Mouse (Mus musculus): Measurements from ENCODE around the gene Fam192a. TPM values are rescaled to one million over a fixed set of nuclear protein-coding genes. Genes with fewer than 3 reads are reported as not detected.
A peak's percentile ranks its signal among the peaks of the same experiment; 100 is the strongest.

Fam192a gene
- total RNA-seq (2021), result 10 to 100 TPM; 33.9 to 38.6 TPM
- long read RNA-seq, experiment 1, transcript Fam192a-201 (8 exons, 2,873 nt), result major isoform, 54 of 74 reads
- long read RNA-seq, experiment 1, partial matches to known transcripts, result 1 of 74 reads
- long read RNA-seq, experiment 1, other reads (novel, unspliced or antisense), result 19 of 74 reads
- long read RNA-seq, experiment 2, transcript Fam192a-201 (8 exons, 2,873 nt), result major isoform, 35 of 67 reads
- long read RNA-seq, experiment 2, partial matches to known transcripts, result 4 of 67 reads
- long read RNA-seq, experiment 2, other reads (novel, unspliced or antisense), result 28 of 67 reads

GRCm38 (mm10) chr8:94601607-94602385 lies at the start of gene Fam192a, which contains the start of gene Rspry1:
Gene Fam192a (minus strand): TSS chr8:94601997.
Gene Rspry1 (plus strand): TSS chr8:94601937.
- peak; percentile 100 for DNase-seq (ENCODE audit: low spot score in 2 of 2)
- intact Hi-C loops (cut with DNase I), result loop anchor here (2.0 kb wide), 1 partner anchor 101 kb away; no protein-coding TSS in a partner anchor

- intact Hi-C loops (cut with DNase I), result no loop called here
- DNase-seq (ENCODE audit: low spot score in 2 of 2), result no peak
Observed at GRCm38 (mm10) chr8:94649496-94649895, 47.7 kb upstream of the Fam192a start.

GRCm38 (mm10) chr8:94646165-94646564 lies 44.4 kb upstream of the Fam192a start:
- DNase-seq (ENCODE audit: low spot score in 2 of 2), result peak in 1 of 2 experiments; percentile 23
- intact Hi-C loops (cut with DNase I), result no loop called here

- intact Hi-C loops (cut with DNase I), result no loop called here
- DNase-seq (ENCODE audit: low spot score in 2 of 2), result no peak
Observed at GRCm38 (mm10) chr8:94645202-94645601, 43.4 kb upstream of the Fam192a start.

- DNase-seq (ENCODE audit: low spot score in 2 of 2), result no peak
- intact Hi-C loops (cut with DNase I), result no loop called here
Observed at GRCm38 (mm10) chr8:94641938-94642337, 40.1 kb upstream of the Fam192a start.

GRCm38 (mm10) chr8:94641183-94641582 lies 39.4 kb upstream of the Fam192a start:
- intact Hi-C loops (cut with DNase I), result no loop called here
- DNase-seq (ENCODE audit: low spot score in 2 of 2), result no peak

GRCm38 (mm10) chr8:94634211-94634610 lies 32.4 kb upstream of the Fam192a start:
- DNase-seq (ENCODE audit: low spot score in 2 of 2), result no peak
- intact Hi-C loops (cut with DNase I), result no loop called here

- no peak for DNase-seq (ENCODE audit: low spot score in 2 of 2)
- intact Hi-C loops (cut with DNase I), result no loop called here
Observed at GRCm38 (mm10) chr8:94633564-94634194, 31.9 kb upstream of the Fam192a start.

- intact Hi-C loops (cut with DNase I), result no loop called here
- no peak for DNase-seq (ENCODE audit: low spot score in 2 of 2)
Observed at GRCm38 (mm10) chr8:94624885-94625284, 23.1 kb upstream of the Fam192a start.

- no peak for DNase-seq (ENCODE audit: low spot score in 2 of 2)
- intact Hi-C loops (cut with DNase I), result no loop called here
Observed at GRCm38 (mm10) chr8:94607064-94607463, 5.3 kb upstream of the Fam192a start.

GRCm38 (mm10) chr8:94604030-94604429 lies 2.2 kb upstream of the Fam192a start:
- DNase-seq (ENCODE audit: low spot score in 2 of 2), result no peak
- intact Hi-C loops (cut with DNase I), result no loop called here

GRCm38 (mm10) chr8:94602471-94603131 lies 804 bp upstream of the Fam192a start:
- intact Hi-C loops (cut with DNase I), result no loop called here
- no peak for DNase-seq (ENCODE audit: low spot score in 2 of 2)

GRCm38 (mm10) chr8:94601034-94601606 lies 677 bp downstream of the Fam192a start:
- DNase-seq (ENCODE audit: low spot score in 2 of 2), result no peak
- intact Hi-C loops (cut with DNase I), result loop anchor here (2.0 kb wide), 1 partner anchor 102 kb away; no protein-coding TSS in a partner anchor

- intact Hi-C loops (cut with DNase I), result loop anchor here (2.0 kb wide), 1 partner anchor 102 kb away; no protein-coding TSS in a partner anchor
Observed at GRCm38 (mm10) chr8:94600478-94600877, 1.3 kb downstream of the Fam192a start.

GRCm38 (mm10) chr8:94594211-94594610 lies 7.6 kb downstream of the Fam192a start:
- no peak for DNase-seq (ENCODE audit: low spot score in 2 of 2)
- intact Hi-C loops (cut with DNase I), result loop anchor here (10.0 kb wide), 1 partner anchor 221 kb away; the partner anchor contains the start of gene Ccl17

More at GRCm38 (mm10) chr8:94600478-94600877, 1.3 kb downstream of the Fam192a start:
- no peak for DNase-seq (ENCODE audit: low spot score in 2 of 2)

GRCm38 (mm10) chr8:94591691-94592090 lies 10.1 kb downstream of the Fam192a start:
- intact Hi-C loops (cut with DNase I), result loop anchor here (10.0 kb wide), 1 partner anchor 223 kb away; the partner anchor contains the start of gene Ccl17
- no peak for DNase-seq (ENCODE audit: low spot score in 2 of 2)

- intact Hi-C loops (cut with DNase I), result loop anchor here (1.0 to 10.0 kb wide), 2 partner anchors 56 to 250 kb away; no protein-coding TSS in a partner anchor
- DNase-seq (ENCODE audit: low spot score in 2 of 2), result peak; percentile 76 to 86
Observed at GRCm38 (mm10) chr8:94584238-94584817, 17.5 kb downstream of the Fam192a start.

- no peak for DNase-seq (ENCODE audit: low spot score in 2 of 2)
- intact Hi-C loops (cut with DNase I), result loop anchor here (10.0 kb wide), 1 partner anchor 248 kb away; no protein-coding TSS in a partner anchor
Observed at GRCm38 (mm10) chr8:94582569-94582968, 19.2 kb downstream of the Fam192a start.
